Mouse (Mus musculus) heart, adult 9 months (tissue): ENCODE data around the gene Endou.

Experiments used
- DNase-seq, 2 experiments: peaks; one replicate each; pipeline ENCODE4 v3.0.0; 2022; ENCODE audit warnings: low spot score in 2 of 2

Endou gene

GRCm38 (mm10) chr15:97727048-97727447 lies 4.1 kb downstream of the Endou start:
- DNase-seq: peak; percentile 63 to 66

- no peak for DNase-seq
Measured at GRCm38 (mm10) chr15:97726310-97726709, 4.8 kb downstream of the Endou start.

GRCm38 (mm10) chr15:97725198-97725785 lies 5.8 kb downstream of the Endou start:
- DNase-seq: no peak

- DNase-seq: no peak
Measured at GRCm38 (mm10) chr15:97724346-97725197, 6.6 kb downstream of the Endou start.

- DNase-seq: no peak
Measured at GRCm38 (mm10) chr15:97723536-97724345, 7.4 kb downstream of the Endou start.

GRCm38 (mm10) chr15:97721008-97721701 lies 10.0 kb downstream of the Endou start:
- no peak for DNase-seq

GRCm38 (mm10) chr15:97720026-97720675 lies 11.0 kb downstream of the Endou start:
- DNase-seq: peak; percentile 52 to 73

GRCm38 (mm10) chr15:97719494-97719893 lies 11.6 kb downstream of the Endou start:
- DNase-seq: no peak

GRCm38 (mm10) chr15:97718535-97719155 lies 12.5 kb downstream of the Endou start:
- DNase-seq: no peak

GRCm38 (mm10) chr15:97717861-97718534 lies 13.1 kb downstream of the Endou start:
- peak; percentile 34 to 62 for DNase-seq

GRCm38 (mm10) chr15:97716782-97717181 lies 14.4 kb downstream of the Endou start:
- no peak for DNase-seq

GRCm38 (mm10) chr15:97715734-97716133 lies 15.4 kb downstream of the Endou start:
- DNase-seq: no peak

GRCm38 (mm10) chr15:97715083-97715482 lies 16.1 kb downstream of the Endou start:
- no peak for DNase-seq

GRCm38 (mm10) chr15:97712546-97712945 lies 18.6 kb downstream of the Endou start:
- no peak for DNase-seq

GRCm38 (mm10) chr15:97710906-97711305 lies 20.2 kb downstream of the Endou start:
- DNase-seq: no peak

- DNase-seq: peak; percentile 84 to 85
Measured at GRCm38 (mm10) chr15:97705211-97706050, 25.7 kb downstream of the Endou start, which contains the start of gene Rpap3. Rpap3 (minus strand) TSS chr15:97705825.

GRCm38 (mm10) chr15:97696616-97697015 lies 34.5 kb downstream of the Endou start:
- no peak for DNase-seq

- no peak for DNase-seq
Measured at GRCm38 (mm10) chr15:97693411-97693810, 37.7 kb downstream of the Endou start.

GRCm38 (mm10) chr15:97684118-97684517 lies 47.0 kb downstream of the Endou start:
- DNase-seq: no peak
